In the genomic region with DNA sequence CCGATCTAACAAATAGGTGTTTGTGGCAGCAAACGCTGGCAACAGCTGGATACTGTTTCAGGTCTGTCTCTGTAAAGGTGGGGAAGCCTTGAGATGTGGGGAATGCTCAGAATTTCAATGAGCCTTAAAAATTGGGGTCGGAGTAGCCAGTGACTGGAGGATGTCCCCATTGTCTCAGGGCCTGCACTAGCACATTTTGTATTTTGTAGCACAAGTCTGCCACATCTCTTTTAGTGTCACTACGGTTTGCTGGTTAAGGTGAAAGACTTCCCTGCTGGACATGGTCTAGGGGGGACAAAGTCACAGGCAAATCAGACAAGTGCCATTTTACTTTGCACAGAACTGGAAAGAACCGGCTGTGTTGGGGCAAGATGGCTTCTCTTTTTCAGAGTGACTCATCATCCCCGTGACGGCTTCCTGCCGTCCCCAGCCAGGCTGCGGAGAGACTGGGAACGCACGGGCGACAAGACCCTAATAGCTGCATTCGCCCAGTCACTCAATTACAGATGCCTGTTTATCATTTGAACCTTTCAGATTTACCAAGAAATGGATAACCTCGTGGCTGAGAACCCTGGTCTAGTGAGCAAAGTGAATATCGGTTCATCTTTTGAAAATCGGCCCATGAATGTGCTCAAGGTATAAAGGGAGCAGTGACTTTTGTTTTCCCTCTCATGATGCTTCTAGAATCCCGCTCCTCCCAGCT, we compare ENCODE assay signal across 8 mouse cellular contexts. TPM values are rescaled to one million over a fixed set of nuclear protein-coding genes. Genes with fewer than 3 reads are reported as not detected.
DNase-seq lines count a peak whose midpoint lies in the region; ATAC-seq and TF ChIP-seq lines count a peak whose summit lies in the region.

No protein-coding gene starts in this region.

- no peak for TF ChIP-seq POLR2A in thymus, adult 2 months (IDR thresholded peaks at IDR 0.05; ENCODE audit: control insufficient read depth, extremely low read depth, insufficient read depth, low read length, poor library complexity)

- H3K9ac ChIP-seq in forebrain, embryonic 12.5 days: peak overlapping the region; percentile 54
- peak overlapping the region; percentile 64 for H3K9ac ChIP-seq in midbrain, embryonic 11.5 days (ENCODE audit: low read length)

- no peaks in the 10 kb centered on the region; the same call in 1 of the 2 replicates for H3K4me1 ChIP-seq in thymus, adult 2 months (replicated peaks; ENCODE audit: control insufficient read depth, insufficient read depth, low read length)
- peaks cover 69% of the 10 kb centered on the region for H3K4me1 ChIP-seq in forebrain, embryonic 12.5 days
- peaks cover 50% of the 10 kb centered on the region for H3K4me1 ChIP-seq in midbrain, embryonic 11.5 days (ENCODE audit: control insufficient read depth, insufficient read depth, low read length)

- DNase-seq in thymus, adult 2 months: peak; percentile 3
- DNase-seq in thymus, adult 18-20 months: no peak
- peak; percentile 33 for DNase-seq in c-Kit-positive CD71-negative TER-119-negative erythroid progenitor cells, embryonic 14.5 days (ENCODE audit: low read depth)
- peak; percentile 55 to 74 for DNase-seq in kidney, postnatal 4 days
- peak; percentile 97 for DNase-seq in midbrain, embryonic 11.5 days (ENCODE audit: low spot score, missing footprints)
- peak; percentile 13 for DNase-seq in thymus, postnatal 14 days
- DNase-seq in urinary bladder, postnatal 4 days (ENCODE audit: low spot score in 2 of 2): no peak

- TF ChIP-seq CTCF in thymus, adult 2 months (IDR thresholded peaks at IDR 0.05; ENCODE audit: borderline replicate concordance, control insufficient read depth, extremely low read depth, insufficient read depth, low read length, poor library complexity): no peak

- H3K4me2 ChIP-seq in forebrain, embryonic 12.5 days: peak overlapping the region; percentile 50
- H3K4me2 ChIP-seq in midbrain, embryonic 11.5 days: peak overlapping the region; percentile 44

- 26% methylated on average over 17 of the region's 17 CpGs for WGBS in thymus, adult 2 months
- 7% methylated on average over 17 of the region's 17 CpGs for WGBS in forebrain, embryonic 12.5 days
- WGBS in midbrain, embryonic 11.5 days: 9% methylated on average over 17 of the region's 17 CpGs

- no peaks in the 10 kb centered on the region for H3K9me3 ChIP-seq in forebrain, embryonic 12.5 days
- no peaks in the 10 kb centered on the region for H3K9me3 ChIP-seq in midbrain, embryonic 11.5 days (ENCODE audit: control insufficient read depth, low read length)

- no peaks in the 10 kb centered on the region for H3K27me3 ChIP-seq in thymus, adult 2 months (ENCODE audit: control insufficient read depth, insufficient read depth, low read length)
- no peaks in the 10 kb centered on the region for H3K27me3 ChIP-seq in forebrain, embryonic 12.5 days
- H3K27me3 ChIP-seq in midbrain, embryonic 11.5 days (ENCODE audit: control insufficient read depth, insufficient read depth, low read length): no peaks in the 10 kb centered on the region

- ATAC-seq in forebrain, embryonic 12.5 days (ENCODE audit: low FRiP score): peak; percentile 62
- ATAC-seq in midbrain, embryonic 11.5 days (ENCODE audit: low FRiP score): peak; percentile 51; the same call in 1 of the 2 replicates

- H3K36me3 ChIP-seq in thymus, adult 2 months (ENCODE audit: control insufficient read depth, insufficient read depth, low read length): no peaks in the 10 kb centered on the region
- H3K36me3 ChIP-seq in forebrain, embryonic 12.5 days (replicated peaks): no peaks in the 10 kb centered on the region
- no peaks in the 10 kb centered on the region for H3K36me3 ChIP-seq in midbrain, embryonic 11.5 days (ENCODE audit: control insufficient read depth, insufficient read depth, low read length)

- peak overlapping the region; percentile 0; the same call in 1 of the 2 replicates for H3K4me3 ChIP-seq in thymus, adult 2 months (ENCODE audit: control insufficient read depth, insufficient read depth, low read length)
- peak overlapping the region; percentile 14 for H3K4me3 ChIP-seq in forebrain, embryonic 12.5 days (replicated peaks)
- H3K4me3 ChIP-seq in midbrain, embryonic 11.5 days (ENCODE audit: low read depth, low read length): peak overlapping the region; percentile 9; the same call in 1 of the 2 replicates

- H3K27ac ChIP-seq in thymus, adult 2 months (ENCODE audit: control insufficient read depth, insufficient read depth, low read length): no peak overlapping the region
- peak overlapping the region; percentile 96 for H3K27ac ChIP-seq in forebrain, embryonic 12.5 days
- peak overlapping the region; percentile 93 for H3K27ac ChIP-seq in midbrain, embryonic 11.5 days (ENCODE audit: low read depth, low read length)

RNA-seq across cellular contexts. Expression of gene Cpa2, which starts 5.3 kb away (rescaled TPM):
- polyA plus RNA-seq in thymus, adult 2 months (2012; rRNA removed): not detected in 2 replicates
- 4.6 and 7.0 TPM in 2 replicates for polyA plus RNA-seq in forebrain, embryonic 12.5 days (2016; fragmentation: Nextera tagmentation; extraction: Ambion mirVana)
- polyA plus RNA-seq in midbrain, embryonic 11.5 days (2014; fragmentation: Nextera tagmentation; extraction: Ambion mirVana): 13.0 and 15.5 TPM in 2 replicates

RNA-seq across cellular contexts. Expression of gene Cpa4, which starts 21.4 kb away (rescaled TPM):
- 0.11 and 0.17 TPM in 2 replicates for polyA plus RNA-seq in thymus, adult 2 months (2012; rRNA removed)
- 4.7 and 5.2 TPM in 2 replicates for polyA plus RNA-seq in forebrain, embryonic 12.5 days (2016; fragmentation: Nextera tagmentation; extraction: Ambion mirVana)
- polyA plus RNA-seq in midbrain, embryonic 11.5 days (2014; fragmentation: Nextera tagmentation; extraction: Ambion mirVana): 2.1 and 2.2 TPM in 2 replicates

RNA-seq across cellular contexts. Expression of gene Ssmem1, which starts 37.1 kb away (rescaled TPM):
- polyA plus RNA-seq in thymus, adult 2 months (2012; rRNA removed): not detected in 2 replicates
- polyA plus RNA-seq in forebrain, embryonic 12.5 days (2016; fragmentation: Nextera tagmentation; extraction: Ambion mirVana): 0.29 and 0.42 TPM in 2 replicates
- polyA plus RNA-seq in midbrain, embryonic 11.5 days (2014; fragmentation: Nextera tagmentation; extraction: Ambion mirVana): 0.49 and 0.68 TPM in 2 replicates

RNA-seq across cellular contexts. Expression of gene Tmem209, which starts 37.1 kb away (rescaled TPM):
- 79.5 and 80.2 TPM in 2 replicates for polyA plus RNA-seq in thymus, adult 2 months (2012; rRNA removed)
- 48.1 and 49.4 TPM in 2 replicates for polyA plus RNA-seq in forebrain, embryonic 12.5 days (2016; fragmentation: Nextera tagmentation; extraction: Ambion mirVana)
- 46.0 and 58.1 TPM in 2 replicates for polyA plus RNA-seq in midbrain, embryonic 11.5 days (2014; fragmentation: Nextera tagmentation; extraction: Ambion mirVana)

Comparison
In these comparisons a context has a peak if more than half of its experiments do, and no peak if none do; other contexts are left out.
1. DNase-seq: peak in thymus, adult 2 months (single experiment), c-Kit-positive CD71-negative TER-119-negative erythroid progenitor cells, embryonic 14.5 days (single experiment), kidney, postnatal 4 days (2 of 2), midbrain, embryonic 11.5 days (single experiment) and thymus, postnatal 14 days (single experiment); none in thymus, adult 18-20 months (0 of 2) and urinary bladder, postnatal 4 days (0 of 2).
2. Peak in every context shown above with its lines, with median percentiles within 50 percentile points of each other: H3K4me3 ChIP-seq.